Mouse (Mus musculus) lung, postnatal 0 days (tissue): ENCODE measurements around the gene Pole3.
A peak's percentile ranks its signal among the peaks of the same experiment; 100 is the strongest.

Experiments used
- CTCF ChIP-seq: IDR thresholded peaks from 2 replicates; pipeline ENCODE4 v1.5.1; 2016; ENCODE audit warnings: antibody characterized with exemption, mild to moderate bottlenecking
- EP300 ChIP-seq: IDR thresholded peaks from 2 replicates; pipeline ENCODE4 v1.6.1; 2016; ENCODE audit warnings: antibody characterized with exemption, mild to moderate bottlenecking, control low read depth

- TF ChIP-seq CTCF (peak; percentile 55), EP300 (no peak)
Observed at GRCm38 (mm10) chr4:62506798-62507197, 18.1 kb downstream of the Pole3 start.
